Mouse (Mus musculus) spleen, adult 2 months (tissue): ENCODE results near the gene Rnf213.

ENCODE experiments used
- CTCF ChIP-seq: fragments of 200-500 bp; IDR thresholded peaks from 2 replicates; pipeline ENCODE4 v1.5.1; 2011; ENCODE audit warnings: mild to moderate bottlenecking, inconsistent platforms; ENCODE audit not compliant: insufficient read depth, insufficient read length, insufficient replicate concordance; ENCODE audit errors: extremely low read depth
- POLR2A ChIP-seq: fragments of 200-500 bp; IDR thresholded peaks from 2 replicates; pipeline ENCODE4 v1.6.1; 2011; ENCODE audit warnings: low read depth, low read length, inconsistent platforms

DNA sequence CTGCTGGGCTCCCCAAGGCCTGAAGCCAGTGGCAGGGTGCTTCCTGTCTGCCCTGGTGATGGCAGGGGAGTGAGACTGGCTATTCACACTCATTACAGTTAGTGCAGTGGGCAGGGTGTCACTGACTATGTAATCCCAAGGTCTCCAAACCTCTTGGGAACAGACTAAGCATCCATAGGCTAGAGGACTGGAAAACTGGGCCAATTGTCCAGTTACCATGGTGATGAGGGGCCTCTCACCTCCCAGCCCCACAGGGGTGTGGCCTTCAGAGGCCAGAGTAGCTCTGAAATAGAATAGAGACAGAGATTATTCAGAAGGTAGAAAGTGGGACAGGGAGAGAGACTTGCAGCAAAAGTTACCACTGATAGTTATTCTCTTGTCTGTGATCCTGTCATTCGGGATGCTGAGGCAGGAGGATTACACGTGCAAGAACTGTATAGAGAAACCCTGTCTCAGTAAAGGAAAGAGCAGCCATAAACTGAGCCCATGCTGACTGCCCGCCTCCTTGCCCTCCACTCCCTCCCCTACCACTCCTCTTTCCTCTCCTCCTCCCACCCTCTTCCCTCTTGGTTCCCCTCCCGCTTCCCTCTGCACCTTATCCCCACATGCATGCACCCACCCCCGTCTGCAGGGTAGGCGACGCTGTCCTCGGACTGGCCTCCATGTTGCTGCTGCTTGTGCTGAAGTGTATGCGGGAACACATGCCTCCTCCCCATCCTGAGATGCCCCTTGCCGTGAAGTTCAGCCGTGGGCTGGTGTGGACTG lies 29.9 kb upstream of the Rnf213 start:
- TF ChIP-seq CTCF: no peak
- TF ChIP-seq POLR2A: no peak
